Mouse (Mus musculus) embryonic fibroblast, embryonic 13.5 days (primary cell): ENCODE data around the gene Khdc4.

Experiments used
- CTCF ChIP-seq: IDR thresholded peaks from 2 replicates; pipeline ENCODE4 v1.5.1; 2011; ENCODE audit warnings: mild to moderate bottlenecking, control low read depth, low read length, moderate library complexity, borderline replicate concordance; ENCODE audit not compliant: insufficient read depth
- POLR2A ChIP-seq: IDR thresholded peaks from 2 replicates; pipeline ENCODE4 v1.6.1; 2011; ENCODE audit warnings: low read depth, mild to moderate bottlenecking, control low read depth, low read length, moderate library complexity

- no peak for TF ChIP-seq CTCF
- TF ChIP-seq POLR2A = no peak
These were observed 33.7 kb upstream of the Khdc4 start for GRCm38 (mm10) chr3:88651669-88652618.
